Comparison of ENCODE assay signal across 21 mouse cellular contexts in the genomic region with DNA sequence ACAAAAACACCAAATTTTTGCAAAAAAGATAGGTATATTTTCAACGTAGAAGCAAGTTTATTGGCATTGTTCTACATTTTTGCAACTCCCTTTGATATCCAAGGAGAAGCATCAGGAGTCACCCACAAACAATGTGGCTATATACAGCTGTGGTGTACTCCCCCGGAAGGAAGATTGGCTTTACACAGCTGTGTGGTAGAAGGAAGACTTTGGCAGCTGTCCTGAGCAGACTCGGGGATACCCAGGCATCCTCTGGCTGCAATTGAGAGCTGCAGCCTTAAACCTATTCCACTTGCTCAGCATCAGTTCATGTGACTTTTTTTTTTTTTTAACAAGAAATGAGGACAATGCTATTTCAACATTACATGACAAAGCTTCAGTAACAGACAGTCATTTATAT. TPM values are rescaled to one million over a fixed set of nuclear protein-coding genes. Genes with fewer than 3 reads are reported as not detected.
A peak's percentile ranks its signal among the peaks of the same experiment; 100 is the strongest.
DNase-seq lines count a peak whose midpoint lies in the region; ATAC-seq and TF ChIP-seq lines count a peak whose summit lies in the region.
"Had no signal": no experiment of that assay in that cellular context is flagged by ENCODE, and none has a peak within 500 bp of the region (broad histone marks: within the 10 kb centered on the region; RNA-seq: fewer than 3 reads in every experiment).

No protein-coding gene starts in this region.

- H3K4me3 ChIP-seq in forebrain, postnatal 0 days (ENCODE audit: low read depth, low read length): no peak overlapping the region
- no peak overlapping the region for H3K4me3 ChIP-seq in forebrain, embryonic 14.5 days (ENCODE audit: low read depth, low read length)
- no peak overlapping the region for H3K4me3 ChIP-seq in thymus, adult 2 months (ENCODE audit: control insufficient read depth, insufficient read depth, low read length)
- H3K4me3 ChIP-seq: embryonic facial prominence, embryonic 13.5 days; forebrain, embryonic 15.5 days; hindbrain, embryonic 13.5 days; kidney, embryonic 15.5 days; liver, embryonic 12.5 days; midbrain, embryonic 10.5 days had no signal

- 67% methylated on average over 3 of the region's 3 CpGs for WGBS in forebrain, postnatal 0 days
- 83% methylated on average over 3 of the region's 3 CpGs for WGBS in forebrain, embryonic 14.5 days
- 2% methylated on average over 3 of the region's 3 CpGs for WGBS in thymus, adult 2 months

- H3K27me3 ChIP-seq in forebrain, postnatal 0 days (ENCODE audit: insufficient read depth, low read length): no peaks in the 10 kb centered on the region
- H3K27me3 ChIP-seq in forebrain, embryonic 14.5 days (replicated peaks; ENCODE audit: control insufficient read depth, insufficient read depth, low read length): no peaks in the 10 kb centered on the region
- no peaks in the 10 kb centered on the region for H3K27me3 ChIP-seq in thymus, adult 2 months (ENCODE audit: control insufficient read depth, insufficient read depth, low read length)
- H3K27me3 ChIP-seq: embryonic facial prominence, embryonic 13.5 days; forebrain, embryonic 15.5 days; hindbrain, embryonic 13.5 days; kidney, embryonic 15.5 days; liver, embryonic 12.5 days had no signal

- H3K4me1 ChIP-seq in forebrain, postnatal 0 days (ENCODE audit: insufficient read depth): no peaks in the 10 kb centered on the region
- H3K4me1 ChIP-seq in forebrain, embryonic 14.5 days (ENCODE audit: control insufficient read depth, insufficient read depth, low read length): no peaks in the 10 kb centered on the region
- peaks cover 7% of the 10 kb centered on the region for H3K4me1 ChIP-seq in thymus, adult 2 months (replicated peaks; ENCODE audit: control insufficient read depth, insufficient read depth, low read length)
- H3K4me1 ChIP-seq: embryonic facial prominence, embryonic 13.5 days; forebrain, embryonic 15.5 days; hindbrain, embryonic 13.5 days; kidney, embryonic 15.5 days; midbrain, embryonic 10.5 days had no signal

- no peak for TF ChIP-seq POLR2A in thymus, adult 2 months (IDR thresholded peaks at IDR 0.05; ENCODE audit: control insufficient read depth, extremely low read depth, insufficient read depth, low read length, poor library complexity)

- H3K36me3 ChIP-seq in forebrain, postnatal 0 days (ENCODE audit: insufficient read depth): no peaks in the 10 kb centered on the region
- H3K36me3 ChIP-seq in forebrain, embryonic 14.5 days (ENCODE audit: control insufficient read depth, insufficient read depth, low read length): no peaks in the 10 kb centered on the region
- H3K36me3 ChIP-seq in thymus, adult 2 months (ENCODE audit: control insufficient read depth, insufficient read depth, low read length): no peaks in the 10 kb centered on the region
- H3K36me3 ChIP-seq: embryonic facial prominence, embryonic 13.5 days; forebrain, embryonic 15.5 days; hindbrain, embryonic 13.5 days; kidney, embryonic 15.5 days; midbrain, embryonic 10.5 days had no signal

- H3K9me3 ChIP-seq in forebrain, postnatal 0 days (ENCODE audit: low read length): 0 out of 2 replicates have a peak, but pooled peaks cover 4% of the 10 kb centered on the region
- H3K9me3 ChIP-seq in forebrain, embryonic 14.5 days (replicated peaks; ENCODE audit: control insufficient read depth, low read length): 0 out of 2 replicates have a peak, but pooled peaks cover 5% of the 10 kb centered on the region
- H3K9me3 ChIP-seq: forebrain, embryonic 15.5 days; kidney, embryonic 15.5 days had no signal

- H3K9ac ChIP-seq in forebrain, postnatal 0 days: no peak overlapping the region
- no peak overlapping the region for H3K9ac ChIP-seq in forebrain, embryonic 14.5 days (ENCODE audit: low read length)
- H3K9ac ChIP-seq: embryonic facial prominence, embryonic 13.5 days; forebrain, embryonic 15.5 days; hindbrain, embryonic 13.5 days; kidney, embryonic 15.5 days; liver, embryonic 12.5 days had no signal

- DNase-seq in forebrain, postnatal 0 days: no peak
- DNase-seq in forebrain, embryonic 14.5 days (ENCODE audit: low spot score): no peak
- DNase-seq in thymus, adult 2 months: peak; percentile 25
- DNase-seq in thymus, adult 18-20 months: no peak
- DNase-seq in skeletal muscle tissue, adult 2 months (ENCODE audit: low read depth, low spot score): peak; percentile 20
- no peak for DNase-seq in MN1 (ENCODE audit: low spot score)
- DNase-seq in ovary, postnatal 36 days (ENCODE audit: low spot score): no peak
- DNase-seq in gastrocnemius, adult 8-10 months (ENCODE audit: low spot score in 2 of 2): no peak
- DNase-seq: adrenal gland, postnatal 10 days; cerebellum, adult 18-20 months; cerebellum, postnatal 14 days; gastrocnemius, postnatal 25 days; kidney, adult 11 months; lung, adult 2 months had no signal

- peak; percentile 55; the same call in 1 of the 2 replicates for ATAC-seq in forebrain, postnatal 0 days
- no peak for ATAC-seq in forebrain, embryonic 14.5 days
- ATAC-seq: forebrain, embryonic 15.5 days; liver, embryonic 12.5 days; midbrain, embryonic 16.5 days had no signal

- no peak for TF ChIP-seq CTCF in forebrain, postnatal 0 days (IDR thresholded peaks at IDR 0.05; ENCODE audit: low read depth)
- TF ChIP-seq CTCF in thymus, adult 2 months (IDR thresholded peaks at IDR 0.05; ENCODE audit: borderline replicate concordance, control insufficient read depth, extremely low read depth, insufficient read depth, low read length, poor library complexity): no peak

- H3K27ac ChIP-seq in forebrain, postnatal 0 days (ENCODE audit: low read depth, low read length): no peak overlapping the region
- no peak overlapping the region for H3K27ac ChIP-seq in forebrain, embryonic 14.5 days (ENCODE audit: low read depth, low read length)
- no peak overlapping the region for H3K27ac ChIP-seq in thymus, adult 2 months (ENCODE audit: control insufficient read depth, insufficient read depth, low read length)
- H3K27ac ChIP-seq: embryonic facial prominence, embryonic 13.5 days; forebrain, embryonic 15.5 days; hindbrain, embryonic 13.5 days; kidney, embryonic 15.5 days; midbrain, embryonic 10.5 days had no signal

- no peak overlapping the region for H3K4me2 ChIP-seq in forebrain, postnatal 0 days (ENCODE audit: low read depth)
- H3K4me2 ChIP-seq in forebrain, embryonic 14.5 days (ENCODE audit: low read length): no peak overlapping the region
- H3K4me2 ChIP-seq: embryonic facial prominence, embryonic 13.5 days; forebrain, embryonic 15.5 days; hindbrain, embryonic 13.5 days; kidney, embryonic 15.5 days; liver, embryonic 12.5 days had no signal

RNA-seq across cellular contexts. Expression of a gene that starts 27.5 kb away (rescaled TPM):
- total RNA-seq in forebrain, postnatal 0 days (2014; rRNA removed): 215 and 218 TPM in 2 replicates
- polyA plus RNA-seq in forebrain, postnatal 0 days (2015; fragmentation: Nextera tagmentation; extraction: Ambion mirVana): 118 and 129 TPM in 2 replicates
- 114 and 139 TPM in 2 replicates for polyA plus RNA-seq in forebrain, embryonic 14.5 days (2014; fragmentation: Nextera tagmentation; extraction: Ambion mirVana)
- polyA plus RNA-seq in thymus, adult 2 months (2012; rRNA removed): 10.9 and 19.9 TPM in 2 replicates
- 1 to 10 TPM in 3 of 4 experiments, under 1 TPM in 1; 0.73 to 5.9 (median 3.0) TPM for total RNA-seq in gastrocnemius, adult 8-10 months (2022)

Comparison
In these comparisons a context has a peak if more than half of its experiments do, and no peak if none do; other contexts are left out.
1. DNase-seq: peak in thymus, adult 2 months (single experiment) and skeletal muscle tissue, adult 2 months (single experiment); none in forebrain, postnatal 0 days (single experiment), forebrain, embryonic 14.5 days (single experiment), thymus, adult 18-20 months (0 of 2), MN1 (single experiment), ovary, postnatal 36 days (single experiment) and gastrocnemius, adult 8-10 months (0 of 2).